Mouse (Mus musculus) ES-E14 (cell line): ENCODE results near the gene Ube2o.

Experiments
- CHD2 ChIP-seq: IDR thresholded peaks from 2 replicates; pipeline ENCODE4 v1.6.1; 2014; ENCODE audit warnings: mild to moderate bottlenecking, low read depth, low read length, inconsistent platforms
- MAFK ChIP-seq: IDR thresholded peaks from 2 replicates; pipeline ENCODE4 v1.6.1; 2014; ENCODE audit warnings: mild to moderate bottlenecking, low read depth, low read length, inconsistent platforms; ENCODE audit not compliant: insufficient read depth
- ZC3H11A ChIP-seq: IDR thresholded peaks from 2 replicates; pipeline ENCODE4 v1.6.1; 2012; ENCODE audit warnings: low read depth, mild to moderate bottlenecking, inconsistent platforms, low read length, borderline replicate concordance

DNA sequence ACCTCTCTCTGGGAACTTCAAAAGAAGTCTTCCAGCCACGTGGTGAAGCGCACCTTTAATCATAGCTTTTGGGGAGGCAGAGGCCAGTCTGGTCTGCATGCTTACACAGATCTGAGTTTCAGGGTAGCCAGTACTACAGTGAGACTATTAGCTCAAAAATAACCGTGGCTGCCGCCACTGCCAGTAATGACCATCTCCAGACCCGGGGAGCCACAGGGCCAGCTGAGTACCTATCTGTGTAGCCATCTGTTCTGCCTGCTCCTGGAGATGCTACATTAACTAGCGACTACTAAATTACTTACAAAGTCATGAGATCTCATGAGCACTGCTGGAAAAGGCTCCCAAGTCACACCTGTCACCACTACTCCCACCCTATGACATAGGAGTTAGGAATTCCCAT, 6.3 kb downstream of the Ube2o start:
- TF ChIP-seq MAFK (no peak), ZC3H11A (no peak), CHD2 (no peak)
